Mouse (Mus musculus) G1E (cell line): ENCODE results near the gene Papss2. TPM values are rescaled to one million over a fixed set of nuclear protein-coding genes. Genes with fewer than 3 reads are reported as not detected.

Experiments
- ATAC-seq: 2 replicates; pipeline ENCODE4 v1.8.0; 2016; ENCODE audit warnings: mild to moderate bottlenecking; ENCODE audit not compliant: insufficient number of reproducible peaks, poor library complexity, low FRiP score, severe bottlenecking; ENCODE audit errors: extremely low read depth
- DNase-seq: peaks from one replicate; pipeline ENCODE4 v3.0.0; 2012; ENCODE audit warnings: low spot score
- H3K27me3 ChIP-seq: 2 replicates; pipeline ENCODE4 v1.6.1; 2012; ENCODE audit warnings: mild to moderate bottlenecking, low read length, inconsistent platforms; ENCODE audit not compliant: insufficient read depth
- H3K36me3 ChIP-seq: replicated peaks from 2 replicates; pipeline ENCODE3; 2012; ENCODE audit warnings: mild to moderate bottlenecking, inconsistent platforms
- H3K4me1 ChIP-seq: 2 replicates; pipeline ENCODE4 v1.6.1; 2012; ENCODE audit warnings: low read depth, low read length, inconsistent platforms, mixed read lengths; ENCODE audit not compliant: insufficient read depth
- H3K4me3 ChIP-seq: 2 replicates; pipeline ENCODE4 v1.5.1; 2012; ENCODE audit warnings: low read depth, mild to moderate bottlenecking, inconsistent platforms, low read length, moderate library complexity, mixed read lengths
- H3K9me3 ChIP-seq: replicated peaks from 2 replicates; pipeline ENCODE4 v1.6.1; 2012; ENCODE audit warnings: inconsistent platforms
- CTCF ChIP-seq: IDR thresholded peaks from 2 replicates; pipeline ENCODE4 v1.5.1; 2012; ENCODE audit warnings: low read depth, low read length, inconsistent platforms, mixed read lengths
- GATA1 ChIP-seq: IDR thresholded peaks from 2 replicates; pipeline ENCODE4 v1.6.1; 2012; ENCODE audit warnings: borderline replicate concordance, low read length, inconsistent platforms, mixed read lengths
- GATA2 ChIP-seq: IDR thresholded peaks from 2 replicates; pipeline ENCODE4 v1.6.1; 2012; ENCODE audit warnings: low read depth, low read length, inconsistent platforms, borderline replicate concordance
- POLR2AphosphoS5 ChIP-seq: IDR thresholded peaks from 2 replicates; pipeline ENCODE4 v1.6.1; 2012; ENCODE audit warnings: low read depth, low read length, inconsistent platforms; ENCODE audit not compliant: insufficient replicate concordance
- TAL1 ChIP-seq: conservative IDR thresholded peaks from 2 replicates; pipeline ENCODE4 v1.6.1; 2012; ENCODE audit warnings: low read depth, low read length, inconsistent platforms, mixed read lengths
- polyA plus RNA-seq: library from polyadenylated mRNA; stranded (reverse); fragments of >175 nt; gene quantifications from 2 replicates; pipeline ENCODE4 v1.2.3, GENCODE M21; 2012
- total RNA-seq, 2 experiments: library from RNA; stranded (forward) in 1 of 2; stranded (reverse) in 1 of 2; fragments of 200-1000 nt in 1 of 2; fragments of >200 nt in 1 of 2; fragmentation: Nextera tagmentation in 1 of 2; gene quantifications; 2 replicates each; pipeline ENCODE4 v1.2.3; 2014 to 2017

Gene Papss2
- total and polyA plus RNA-seq, 3 experiments, result 7.0 to 164 (median 66.2) TPM

GRCm38 (mm10) chr19:32592749-32593148 is 2.8 kb upstream of the Papss2 start:
- H3K4me1 ChIP-seq, result peaks cover 41% of the 10 kb centered on the region
- H3K27me3 ChIP-seq, result peaks cover 9% of the 10 kb centered on the region; the same call in 1 of the 2 replicates
- no peak overlapping the region for H3K4me3 ChIP-seq
- H3K9me3 ChIP-seq, result no peaks in the 10 kb centered on the region
- ATAC-seq, result no peak
- peaks cover 6% of the 10 kb centered on the region for H3K36me3 ChIP-seq
- no peak for TF ChIP-seq POLR2AphosphoS5
- no peak for TF ChIP-seq CTCF
- no peak for TF ChIP-seq GATA2
- TF ChIP-seq TAL1, result no peak
- no peak for TF ChIP-seq GATA1
- no peak for DNase-seq

DNA sequence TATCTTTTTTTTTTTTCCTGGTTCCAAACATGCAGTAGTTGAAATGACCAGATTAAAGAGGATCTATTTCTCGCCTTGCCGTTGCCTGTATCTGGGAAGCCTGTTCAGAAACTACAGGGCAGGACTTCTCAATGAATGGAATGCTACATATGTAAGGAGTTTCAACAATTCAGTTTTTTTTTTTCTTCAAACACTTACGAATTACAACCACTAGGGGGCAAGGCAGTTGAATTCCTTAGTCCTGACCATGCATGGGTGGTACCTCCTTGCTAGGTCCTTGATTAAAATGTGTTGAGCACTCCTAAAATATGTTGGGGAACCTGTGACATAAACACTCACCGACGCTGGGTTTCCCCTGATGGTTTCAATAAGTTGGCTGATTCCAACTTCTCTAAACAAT is 1.7 kb upstream of the Papss2 start:
- DNase-seq (peak; percentile 16), ATAC-seq (no peak)
- no peak overlapping the region for H3K4me3 ChIP-seq
- TF ChIP-seq POLR2AphosphoS5, result no peak
- TF ChIP-seq CTCF, result no peak
- TF ChIP-seq GATA2, result no peak
- TF ChIP-seq GATA1, result no peak
- no peak for TF ChIP-seq TAL1
- peaks cover 41% of the 10 kb centered on the region for H3K4me1 ChIP-seq
- peaks cover 9% of the 10 kb centered on the region; the same call in 1 of the 2 replicates for H3K27me3 ChIP-seq
- H3K9me3 ChIP-seq, result no peaks in the 10 kb centered on the region
- peaks cover 13% of the 10 kb centered on the region for H3K36me3 ChIP-seq

DNA sequence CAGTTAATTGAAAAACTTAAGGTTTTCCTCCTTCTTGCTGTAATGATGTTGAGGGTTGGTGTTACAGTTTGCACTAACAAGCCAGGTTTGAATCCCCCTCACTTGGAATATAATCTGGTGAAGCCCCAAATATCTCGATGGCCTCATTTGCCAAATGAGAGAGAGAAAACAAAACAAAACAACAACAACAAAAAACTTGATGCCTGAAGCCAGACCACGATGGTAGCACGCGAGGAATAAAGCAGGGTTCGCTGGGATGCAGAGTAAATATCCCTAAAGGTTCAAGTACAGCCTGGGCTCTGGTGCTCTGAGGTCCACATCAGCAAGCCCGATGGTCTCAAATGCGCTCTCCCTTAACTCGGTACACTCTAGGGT is 472 bp upstream of the Papss2 start:
- Histone ChIP-seq H3K4me1 (peaks cover 41% of the 10 kb centered on the region), H3K36me3 (peaks cover 17% of the 10 kb centered on the region), H3K9me3 (no peaks in the 10 kb centered on the region), H3K27me3 (peaks cover 9% of the 10 kb centered on the region; the same call in 1 of the 2 replicates), H3K4me3 (peak overlapping the region; percentile 77)
- DNase-seq (no peak), ATAC-seq (no peak)
- TF ChIP-seq GATA1, result no peak
- TF ChIP-seq TAL1, result no peak
- no peak for TF ChIP-seq POLR2AphosphoS5
- TF ChIP-seq CTCF, result no peak
- no peak for TF ChIP-seq GATA2

- ATAC-seq (no peak), DNase-seq (no peak)
- Histone ChIP-seq H3K27me3 (peaks cover 9% of the 10 kb centered on the region; the same call in 1 of the 2 replicates), H3K4me1 (peaks cover 55% of the 10 kb centered on the region), H3K36me3 (peaks cover 21% of the 10 kb centered on the region), H3K4me3 (no peak overlapping the region), H3K9me3 (no peaks in the 10 kb centered on the region)
- TF ChIP-seq TAL1, result no peak
- no peak for TF ChIP-seq POLR2AphosphoS5
- TF ChIP-seq GATA2, result no peak
- TF ChIP-seq GATA1, result no peak
- no peak for TF ChIP-seq CTCF
Measured at GRCm38 (mm10) chr19:32599006-32599405, 3.4 kb downstream of the Papss2 start.

GRCm38 (mm10) chr19:32599436-32599835 is 3.8 kb downstream of the Papss2 start:
- peaks cover 9% of the 10 kb centered on the region; the same call in 1 of the 2 replicates for H3K27me3 ChIP-seq
- peaks cover 21% of the 10 kb centered on the region for H3K36me3 ChIP-seq
- peaks cover 55% of the 10 kb centered on the region for H3K4me1 ChIP-seq
- ATAC-seq (no peak), DNase-seq (no peak)
- H3K4me3 ChIP-seq, result no peak overlapping the region
- no peak for TF ChIP-seq TAL1
- no peak for TF ChIP-seq CTCF
- TF ChIP-seq POLR2AphosphoS5, result no peak
- TF ChIP-seq GATA1, result no peak
- TF ChIP-seq GATA2, result no peak
- no peaks in the 10 kb centered on the region for H3K9me3 ChIP-seq

DNA sequence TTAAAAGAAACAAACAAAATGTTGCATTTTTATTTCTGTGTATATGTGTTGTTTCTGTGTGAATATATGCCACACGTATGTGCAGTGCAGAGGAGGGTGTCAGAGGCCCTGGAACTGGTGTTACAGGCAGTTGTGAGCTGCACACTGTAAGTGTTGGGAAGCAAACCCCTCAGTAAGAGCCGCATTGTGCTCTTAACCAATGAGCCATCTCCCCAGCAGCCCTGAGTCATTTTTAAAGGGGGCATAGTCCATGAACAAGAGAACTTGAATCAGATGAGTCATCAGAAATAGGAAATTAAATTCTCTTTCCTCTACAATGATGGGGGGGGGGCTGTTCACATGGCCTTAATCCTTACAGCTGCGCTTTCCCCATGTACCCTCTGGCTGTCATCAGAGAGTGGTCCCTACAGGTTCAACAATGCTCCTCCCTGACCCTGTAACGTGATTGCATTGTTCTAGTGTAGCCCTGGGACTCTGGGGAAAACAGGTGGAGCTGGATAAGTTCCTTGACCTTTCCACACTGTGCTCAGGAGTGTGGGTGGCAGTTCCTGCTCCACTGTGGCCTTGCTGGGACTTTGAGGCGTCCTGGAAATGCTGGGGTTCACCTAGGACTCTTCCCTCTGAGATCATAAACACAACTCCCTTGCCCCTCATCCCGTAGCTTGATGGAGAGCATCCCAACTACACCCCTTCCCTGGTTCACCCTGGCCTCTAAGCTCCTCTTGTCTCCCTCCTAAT is 5.6 kb downstream of the Papss2 start:
- DNase-seq, result no peak
- H3K27me3 ChIP-seq, result no peaks in the 10 kb centered on the region; the same call in 1 of the 2 replicates
- peaks cover 50% of the 10 kb centered on the region for H3K4me1 ChIP-seq
- ATAC-seq, result no peak
- no peaks in the 10 kb centered on the region for H3K9me3 ChIP-seq
- peaks cover 26% of the 10 kb centered on the region for H3K36me3 ChIP-seq
- H3K4me3 ChIP-seq, result no peak overlapping the region
- TF ChIP-seq TAL1 (no peak), GATA1 (no peak), POLR2AphosphoS5 (no peak), GATA2 (no peak), CTCF (no peak)
